Mouse (Mus musculus): ENCODE results near the gene Olfr324.

The Olfr324 gene

GRCm38 (mm10) chr11:58594814-58595213 is at the start of gene Olfr324:
Gene Olfr324, plus strand, starts transcription at chr11:58595114.
- DNase-seq: no peak

- DNase-seq: no peak
These were observed 48.6 kb upstream of the Olfr324 start, which contains the start of gene Olfr329-ps for GRCm38 (mm10) chr11:58546322-58546721. Gene Olfr329-ps, minus strand, starts transcription at chr11:58546422.

- DNase-seq: no peak
These were observed 39.4 kb upstream of the Olfr324 start, which contains the start of gene Olfr328 for GRCm38 (mm10) chr11:58555536-58555935. Gene Olfr328, minus strand, starts transcription at chr11:58555636.

- DNase-seq: peak; percentile 90
These were observed 24.5 kb upstream of the Olfr324 start, which contains the start of gene Olfr224 for GRCm38 (mm10) chr11:58570405-58570804. Gene Olfr224, minus strand, starts transcription at chr11:58570553.

- DNase-seq: no peak
These were observed 17.5 kb upstream of the Olfr324 start, which contains the start of gene Olfr325 for GRCm38 (mm10) chr11:58577430-58577829. Gene Olfr325, plus strand, starts transcription at chr11:58577730.

- DNase-seq: peak; percentile 60
These were observed 16.3 kb upstream of the Olfr324 start for GRCm38 (mm10) chr11:58578636-58579035.

GRCm38 (mm10) chr11:58587898-58588348 is 7.0 kb upstream of the Olfr324 start:
- peak; percentile 86 for DNase-seq

GRCm38 (mm10) chr11:58588620-58589250 is 6.2 kb upstream of the Olfr324 start:
- DNase-seq: peak; percentile 30

- no peak for DNase-seq
These were observed 2.9 kb downstream of the Olfr324 start for GRCm38 (mm10) chr11:58597837-58598236.

- no peak for DNase-seq
These were observed 7.1 kb downstream of the Olfr324 start for GRCm38 (mm10) chr11:58602062-58602461.

GRCm38 (mm10) chr11:58602800-58603560 is 8.1 kb downstream of the Olfr324 start:
- DNase-seq: no peak

- DNase-seq: no peak
These were observed 9.8 kb downstream of the Olfr324 start for GRCm38 (mm10) chr11:58604688-58605087.

GRCm38 (mm10) chr11:58605228-58605627 is 10.3 kb downstream of the Olfr324 start:
- peak; percentile 90 for DNase-seq

GRCm38 (mm10) chr11:58606177-58606919 is 11.4 kb downstream of the Olfr324 start:
- no peak for DNase-seq

GRCm38 (mm10) chr11:58607030-58607429 is 12.1 kb downstream of the Olfr324 start:
- DNase-seq: no peak

GRCm38 (mm10) chr11:58613359-58613758 is 18.4 kb downstream of the Olfr324 start:
- no peak for DNase-seq

GRCm38 (mm10) chr11:58614526-58614925 is 19.6 kb downstream of the Olfr324 start:
- DNase-seq: no peak

GRCm38 (mm10) chr11:58615975-58616374 is 21.1 kb downstream of the Olfr324 start, which contains the start of gene 2210407C18Rik:
Gene 2210407C18Rik, minus strand, starts transcription at chr11:58616075.
- DNase-seq: no peak

GRCm38 (mm10) chr11:58618369-58618768 is 23.5 kb downstream of the Olfr324 start:
- peak; percentile 90 for DNase-seq

- DNase-seq: no peak
These were observed 23.9 kb downstream of the Olfr324 start for GRCm38 (mm10) chr11:58618793-58619192.

GRCm38 (mm10) chr11:58626146-58626545 is 31.2 kb downstream of the Olfr324 start:
- DNase-seq: no peak

- peak; percentile 79 for DNase-seq
These were observed 35.5 kb downstream of the Olfr324 start, which contains the start of gene Olfr323 for GRCm38 (mm10) chr11:58630401-58630800. Gene Olfr323, minus strand, starts transcription at chr11:58630501.

GRCm38 (mm10) chr11:58634878-58635277 is 40.0 kb downstream of the Olfr324 start:
- no peak for DNase-seq

Measured in heart, adult 11 months (tissue).